Mouse (Mus musculus) ES-E14 (cell line): ENCODE data around the gene Phlpp1. TPM values are rescaled to one million over a fixed set of nuclear protein-coding genes. Genes with fewer than 3 reads are reported as not detected.
"Not testable (repeated sequence)": the region's sequence is repeated elsewhere in the genome, so short reads cannot be mapped to it uniquely, and the experiment has no call there.

Experiments
- DNase-seq: peaks from one replicate; pipeline ENCODE4 v3.0.0-alpha.2; 2013; ENCODE audit warnings: low read depth, low spot score
- H3K27ac ChIP-seq: 2 replicates; pipeline ENCODE4 v1.5.1; 2012; ENCODE audit warnings: low read depth, mild to moderate bottlenecking, low read length, moderate library complexity, mixed read lengths; ENCODE audit not compliant: poor library complexity, insufficient read depth, severe bottlenecking
- H3K36me3 ChIP-seq: 2 replicates; pipeline ENCODE4 v1.6.1; 2012; ENCODE audit warnings: mild to moderate bottlenecking, low read length, moderate library complexity, mixed read lengths; ENCODE audit not compliant: control insufficient read depth, poor library complexity, insufficient read depth, severe bottlenecking
- H3K4me1 ChIP-seq, 2 experiments: fragments of 150-350 bp in 1 of 2; sonication (generic) in 1 of 2; 2 replicates each; pipeline ENCODE4 v1.6.1; 2012; ENCODE audit warnings: low read length in 2 of 2, mild to moderate bottlenecking in 1 of 2, mixed read lengths in 1 of 2; ENCODE audit not compliant: control insufficient read depth in 2 of 2, insufficient read depth in 2 of 2, poor library complexity in 1 of 2
- H3K4me3 ChIP-seq, 2 experiments: fragments of 150-350 bp in 1 of 2; sonication (generic) in 1 of 2; 2 replicates each; pipeline ENCODE4 v1.5.1; 2012; ENCODE audit warnings: low read length in 2 of 2, low read depth in 1 of 2, mild to moderate bottlenecking in 1 of 2, mixed read lengths in 1 of 2; ENCODE audit not compliant: insufficient read depth in 1 of 2, poor library complexity in 1 of 2, severe bottlenecking in 1 of 2
- H3K9ac ChIP-seq: 2 replicates; pipeline ENCODE4 v1.6.1; 2012; ENCODE audit warnings: low read depth, mild to moderate bottlenecking, low read length, mixed read lengths; ENCODE audit not compliant: poor library complexity, insufficient read depth, severe bottlenecking
- H3K9me3 ChIP-seq: fragments of 150-350 bp; sonication (generic); 2 replicates; pipeline ENCODE4 v1.6.1; 2012; ENCODE audit warnings: low read depth, mild to moderate bottlenecking, low read length; ENCODE audit not compliant: control insufficient read depth, insufficient read depth
- CHD2 ChIP-seq: IDR thresholded peaks from 2 replicates; pipeline ENCODE4 v1.6.1; 2014; ENCODE audit warnings: mild to moderate bottlenecking, low read depth, low read length, inconsistent platforms
- HCFC1 ChIP-seq: IDR thresholded peaks from 2 replicates; pipeline ENCODE4 v1.6.1; 2012; ENCODE audit warnings: low read length, inconsistent platforms, borderline replicate concordance; ENCODE audit not compliant: insufficient read depth
- MAFK ChIP-seq: IDR thresholded peaks from 2 replicates; pipeline ENCODE4 v1.6.1; 2014; ENCODE audit warnings: mild to moderate bottlenecking, low read depth, low read length, inconsistent platforms; ENCODE audit not compliant: insufficient read depth
- ZC3H11A ChIP-seq: IDR thresholded peaks from 2 replicates; pipeline ENCODE4 v1.6.1; 2012; ENCODE audit warnings: low read depth, mild to moderate bottlenecking, inconsistent platforms, low read length, borderline replicate concordance
- ZNF384 ChIP-seq: IDR thresholded peaks from 2 replicates; pipeline ENCODE4 v1.6.1; 2012; ENCODE audit warnings: low read depth, low read length, inconsistent platforms
- in situ Hi-C, 2 experiments: fragments of 600-800 bp; cut with MboI; formaldehyde crosslinking; loops; one replicate each; pipeline ENCODE4 v1.15.1; 2025; ENCODE audit warnings: low sequenced_read_pairs in 2 of 2, inconsistent platforms in 1 of 2; ENCODE audit not compliant: unreplicated experiment in 2 of 2
- total RNA-seq: library from RNA; depleted of rRNA; stranded (reverse); fragments of 300-350 nt; gene quantifications from 2 replicates; pipeline ENCODE4 v1.2.3, GENCODE M21; 2012

Phlpp1 gene
- total RNA-seq, 1 experiment: 4.5 TPM

DNA sequence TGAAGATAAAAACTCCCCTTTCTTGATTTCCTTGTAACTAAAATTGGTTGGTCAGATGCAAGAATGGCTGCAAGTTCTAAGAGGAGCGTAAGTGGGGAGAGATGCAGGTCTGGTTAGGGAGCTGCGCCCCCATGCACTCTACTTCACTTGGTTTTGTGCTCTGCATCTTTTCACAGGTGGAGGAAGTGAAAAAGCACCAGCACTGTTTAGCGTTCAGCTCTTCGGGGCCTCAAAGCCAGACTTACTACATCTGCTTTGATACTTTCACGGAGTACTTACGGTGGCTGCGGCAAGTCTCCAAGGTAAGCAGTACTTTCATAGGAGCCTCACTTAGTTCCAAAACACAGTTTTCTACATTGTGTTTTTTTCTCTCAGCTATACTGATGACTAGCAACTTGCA is 115.3 kb downstream of the Phlpp1 start:
- Histone ChIP-seq H3K9me3 (no peaks in the 10 kb centered on the region), H3K4me3 (no peak overlapping the region), H3K27ac (no peak overlapping the region), H3K4me1 (no peaks in the 10 kb centered on the region), H3K9ac (no peak overlapping the region), H3K36me3 (no peaks in the 10 kb centered on the region)
- DNase-seq: no peak
- TF ChIP-seq ZNF384 (no peak), HCFC1 (no peak), MAFK (no peak), ZC3H11A (no peak), CHD2 (no peak)
- in situ Hi-C loops: no loop called here

DNA sequence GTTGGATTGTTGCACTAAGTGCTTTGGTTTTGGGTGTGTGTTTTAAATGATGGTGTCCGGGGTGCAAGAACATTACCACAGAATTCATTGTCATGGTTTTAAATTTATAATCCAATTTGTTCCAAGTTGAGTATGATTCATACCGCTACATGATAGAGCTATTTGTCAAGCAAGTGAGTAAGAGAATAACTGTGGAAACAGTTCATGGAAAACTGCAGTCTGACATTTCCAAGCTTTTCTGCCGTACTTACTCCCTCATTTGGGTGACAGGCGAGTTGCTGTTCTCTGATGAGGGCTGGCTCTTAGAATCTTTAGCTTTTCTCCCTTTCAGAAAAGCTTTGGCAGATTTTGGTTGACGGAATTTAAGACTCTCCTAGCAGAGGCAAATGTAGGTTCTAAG is 117.5 kb downstream of the Phlpp1 start:
- TF ChIP-seq MAFK: no peak
- TF ChIP-seq HCFC1: no peak
- TF ChIP-seq CHD2: no peak
- TF ChIP-seq ZNF384: no peak
- TF ChIP-seq ZC3H11A: no peak
- DNase-seq: no peak
- Histone ChIP-seq H3K9me3 (no peaks in the 10 kb centered on the region), H3K4me3 (no peak overlapping the region), H3K36me3 (no peaks in the 10 kb centered on the region), H3K9ac (no peak overlapping the region), H3K27ac (no peak overlapping the region), H3K4me1 (no peaks in the 10 kb centered on the region)
- in situ Hi-C loops: no loop called here

DNA sequence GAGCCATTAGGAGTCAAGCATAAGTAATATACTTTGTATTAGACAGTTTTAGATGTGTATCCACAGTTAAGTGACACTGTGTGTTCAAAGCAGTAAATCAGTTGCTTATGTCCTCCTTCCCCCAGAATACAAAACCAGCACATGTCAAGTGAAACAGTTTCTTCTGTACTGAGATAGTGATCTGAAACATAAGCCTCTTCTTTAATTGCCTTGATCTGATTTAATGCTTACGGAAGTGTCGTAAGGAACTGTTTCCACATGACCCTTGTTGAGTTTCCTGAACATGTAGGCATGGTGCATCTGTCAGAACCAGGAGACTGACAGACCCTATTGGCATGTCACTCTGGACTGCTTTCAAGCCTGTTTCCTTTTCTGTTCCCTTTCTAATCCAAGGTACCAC is 118.0 kb downstream of the Phlpp1 start:
- H3K36me3 ChIP-seq: no peaks in the 10 kb centered on the region
- H3K9me3 ChIP-seq: no peaks in the 10 kb centered on the region
- H3K27ac ChIP-seq: no peak overlapping the region
- in situ Hi-C loops: no loop called here
- no peak for DNase-seq
- no peaks in the 10 kb centered on the region for H3K4me1 ChIP-seq
- no peak overlapping the region for H3K9ac ChIP-seq
- TF ChIP-seq ZNF384: no peak
- no peak for TF ChIP-seq MAFK
- TF ChIP-seq HCFC1: no peak
- no peak for TF ChIP-seq CHD2
- TF ChIP-seq ZC3H11A: no peak
- H3K4me3 ChIP-seq: no peak overlapping the region

DNA sequence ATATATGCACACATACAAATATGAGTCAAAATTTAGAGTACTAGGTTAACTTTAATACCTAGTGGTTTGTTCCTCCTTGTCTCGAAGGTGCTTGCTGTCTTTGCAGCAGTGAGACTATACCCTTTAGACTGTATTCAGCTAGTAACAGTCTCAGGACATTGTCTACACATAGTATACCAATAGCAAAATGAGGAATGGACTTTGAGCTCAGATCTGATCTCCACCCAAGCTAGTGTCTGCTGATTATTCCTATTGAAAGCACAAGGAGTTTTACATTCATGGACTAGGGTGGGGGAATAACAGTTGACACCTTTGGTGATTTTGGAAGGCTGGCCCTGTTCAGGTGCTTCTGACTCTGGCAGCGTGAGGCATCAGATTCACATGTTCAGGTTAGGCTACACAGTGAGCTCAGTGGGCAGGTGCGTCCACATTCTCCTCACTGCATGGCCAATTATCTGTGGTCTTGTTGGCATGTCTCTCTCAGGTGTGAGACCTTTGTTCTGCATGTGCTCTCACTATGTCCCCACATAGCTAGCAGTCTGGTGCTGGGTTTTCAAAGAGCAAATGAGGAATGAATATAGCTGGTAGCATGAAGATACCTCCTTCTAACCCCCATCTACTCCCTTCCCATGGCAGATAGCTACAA is 138.0 kb downstream of the Phlpp1 start:
- Histone ChIP-seq H3K9ac (no peak overlapping the region), H3K4me3 (no peak overlapping the region), H3K4me1 (no peaks in the 10 kb centered on the region), H3K27ac (no peak overlapping the region), H3K9me3 (no peaks in the 10 kb centered on the region), H3K36me3 (no peaks in the 10 kb centered on the region)
- in situ Hi-C loops: no loop called here
- TF ChIP-seq ZC3H11A: no peak
- TF ChIP-seq HCFC1: no peak
- TF ChIP-seq ZNF384: no peak
- TF ChIP-seq CHD2: no peak
- no peak for TF ChIP-seq MAFK
- DNase-seq: no peak

DNA sequence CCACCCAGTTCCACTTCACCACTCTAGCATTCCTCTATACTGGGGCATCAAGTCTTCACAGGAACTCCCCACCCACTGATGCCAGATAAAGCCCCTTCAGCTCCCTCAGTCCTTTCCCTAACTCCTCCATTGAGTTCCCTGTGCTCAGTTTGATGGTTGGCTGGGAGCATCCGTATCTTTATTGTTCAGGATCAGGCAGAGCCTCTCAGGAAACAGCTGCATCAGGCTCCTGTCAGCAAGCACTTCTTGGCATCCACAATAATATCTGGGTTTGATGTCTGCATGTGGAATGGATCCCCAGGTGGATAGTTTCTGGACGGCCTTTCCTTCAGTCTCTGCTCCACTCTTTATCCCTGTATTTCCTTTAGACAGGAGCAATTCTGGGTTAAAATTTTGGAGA is 138.7 kb downstream of the Phlpp1 start:
- H3K9ac ChIP-seq: no peak overlapping the region
- no peaks in the 10 kb centered on the region for H3K9me3 ChIP-seq
- no peak overlapping the region for H3K27ac ChIP-seq
- no peak for DNase-seq
- no peak overlapping the region for H3K4me3 ChIP-seq
- TF ChIP-seq CHD2 (no peak), ZNF384 (no peak), HCFC1 (no peak), MAFK (no peak), ZC3H11A (no peak)
- no peaks in the 10 kb centered on the region for H3K36me3 ChIP-seq
- in situ Hi-C loops: no loop called here
- H3K4me1 ChIP-seq: no peaks in the 10 kb centered on the region

DNA sequence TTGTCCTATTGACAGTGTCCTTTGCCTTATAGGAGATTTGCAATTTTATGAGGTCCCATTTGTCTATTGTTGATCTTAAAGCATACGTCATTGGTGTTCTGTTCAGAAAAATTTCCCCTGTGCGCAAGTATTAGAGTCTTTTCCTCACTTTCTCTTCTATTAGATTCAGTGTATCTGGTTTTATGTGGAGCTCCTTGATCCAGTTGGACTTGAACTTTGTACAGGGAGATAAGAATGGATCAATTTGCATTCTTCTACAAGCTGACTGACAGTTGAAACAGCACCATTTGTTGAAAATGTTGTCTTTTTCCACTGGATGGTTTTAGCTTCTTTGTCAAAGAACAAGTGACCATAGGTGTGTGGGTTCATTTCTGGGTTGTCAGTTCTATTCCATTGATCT is 140.3 kb downstream of the Phlpp1 start:
- H3K36me3 ChIP-seq, in situ Hi-C loops, H3K9ac ChIP-seq, DNase-seq, H3K4me1 ChIP-seq, H3K9me3 ChIP-seq, H3K4me3 ChIP-seq, H3K27ac ChIP-seq: not testable (repeated sequence)
